Comparison of ENCODE assay signal across 23 mouse cellular contexts in the genomic region with DNA sequence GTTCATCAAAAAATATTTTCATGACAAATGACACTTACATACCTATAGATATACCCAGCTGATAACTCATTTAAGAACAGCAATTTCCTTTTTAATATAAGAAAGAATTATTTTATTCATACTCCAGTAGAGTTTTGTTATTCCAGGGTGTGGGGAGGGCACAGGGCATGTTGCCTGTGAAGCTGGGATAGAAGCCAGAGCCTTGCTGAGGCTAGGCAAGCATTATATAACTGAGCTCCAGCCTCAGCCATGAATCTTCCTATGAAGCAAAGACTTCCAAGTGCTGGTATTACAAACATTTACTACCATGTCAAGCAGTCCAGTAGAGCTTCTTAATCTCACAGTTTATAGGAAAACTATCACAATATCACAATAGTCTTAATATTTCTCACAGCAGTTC.
"Had no signal": no experiment of that assay in that cellular context is flagged by ENCODE, and none has a peak within 500 bp of the region (broad histone marks: within the 10 kb centered on the region; RNA-seq: fewer than 3 reads in every experiment).

No protein-coding gene starts in this region.

- H3K4me1 ChIP-seq: limb, embryonic 10.5 days; limb, embryonic 13.5 days; midbrain, embryonic 12.5 days; midbrain, embryonic 15.5 days; neural tube, embryonic 12.5 days; neural tube, embryonic 15.5 days had no signal

- H3K27ac ChIP-seq: layer of hippocampus, adult 2 months; limb, embryonic 10.5 days; limb, embryonic 13.5 days; liver, embryonic 14.5 days; macrophage; midbrain, embryonic 12.5 days; midbrain, embryonic 15.5 days; neural tube, embryonic 12.5 days; neural tube, embryonic 15.5 days; stomach, postnatal 0 days had no signal

- DNase-seq: layer of hippocampus, adult 9-11 months; liver, postnatal 0 days; lung, embryonic 14.5 days; right cerebral cortex, adult 18-20 months; right cerebral cortex, postnatal 14 days; right cerebral cortex, postnatal 4 days; thymus, adult 2 months; thymus, postnatal 14 days; thymus, postnatal 4 days had no signal

- H3K27me3 ChIP-seq: limb, embryonic 13.5 days; midbrain, embryonic 12.5 days; midbrain, embryonic 15.5 days; neural tube, embryonic 12.5 days; neural tube, embryonic 15.5 days had no signal

- ATAC-seq: inflammation-experienced regulatory T-cells, adult 6 months; intestine, embryonic 16.5 days; liver, postnatal 0 days; lung, postnatal 0 days; midbrain, embryonic 15.5 days had no signal

- H3K9ac ChIP-seq: limb, embryonic 13.5 days; liver, embryonic 14.5 days; liver, postnatal 0 days; lung, embryonic 14.5 days; midbrain, embryonic 12.5 days; midbrain, embryonic 15.5 days; neural tube, embryonic 12.5 days; neural tube, embryonic 15.5 days had no signal

- H3K9me3 ChIP-seq: limb, embryonic 10.5 days; limb, embryonic 13.5 days; midbrain, embryonic 12.5 days; midbrain, embryonic 15.5 days; neural tube, embryonic 12.5 days; neural tube, embryonic 15.5 days had no signal

- H3K4me3 ChIP-seq: layer of hippocampus, adult 2 months; limb, embryonic 10.5 days; limb, embryonic 13.5 days; midbrain, embryonic 12.5 days; midbrain, embryonic 15.5 days; neural tube, embryonic 12.5 days; neural tube, embryonic 15.5 days had no signal

- H3K36me3 ChIP-seq: limb, embryonic 10.5 days; limb, embryonic 13.5 days; midbrain, embryonic 12.5 days; midbrain, embryonic 15.5 days; neural tube, embryonic 12.5 days; neural tube, embryonic 15.5 days had no signal

- H3K4me2 ChIP-seq: limb, embryonic 13.5 days; liver, embryonic 11.5 days; lung, embryonic 14.5 days; midbrain, embryonic 12.5 days; midbrain, embryonic 15.5 days; neural tube, embryonic 12.5 days; neural tube, embryonic 15.5 days had no signal
